Mouse (Mus musculus): ENCODE measurements around the gene Glrx5. TPM values are rescaled to one million over a fixed set of nuclear protein-coding genes. Genes with fewer than 3 reads are reported as not detected.

The Glrx5 gene
- total RNA-seq, 4 experiments from 2014 or later, result 57.5 to 66.9 (median 60.3) TPM

DNA sequence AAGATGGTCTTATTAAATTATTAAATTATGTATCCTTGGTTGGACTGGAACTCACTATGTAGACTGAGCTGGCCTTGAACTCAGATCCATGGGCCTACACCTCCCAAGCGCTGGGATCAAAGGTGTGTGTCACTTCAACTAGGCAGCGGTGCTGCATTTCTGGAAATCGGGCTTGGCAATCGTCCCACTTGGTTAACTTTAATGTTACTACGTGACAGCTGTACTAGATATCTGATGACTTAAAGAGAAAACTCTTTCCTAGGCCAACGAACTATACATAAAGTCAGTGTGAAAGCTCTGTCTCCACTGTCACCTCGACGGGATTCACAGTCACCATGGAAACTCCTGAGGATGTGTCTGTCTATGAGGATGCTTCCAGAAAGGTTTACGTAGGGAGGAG lies 2.6 kb upstream of the Glrx5 start:
- DNase-seq (ENCODE audit: low spot score in 2 of 2), result no peak

DNA sequence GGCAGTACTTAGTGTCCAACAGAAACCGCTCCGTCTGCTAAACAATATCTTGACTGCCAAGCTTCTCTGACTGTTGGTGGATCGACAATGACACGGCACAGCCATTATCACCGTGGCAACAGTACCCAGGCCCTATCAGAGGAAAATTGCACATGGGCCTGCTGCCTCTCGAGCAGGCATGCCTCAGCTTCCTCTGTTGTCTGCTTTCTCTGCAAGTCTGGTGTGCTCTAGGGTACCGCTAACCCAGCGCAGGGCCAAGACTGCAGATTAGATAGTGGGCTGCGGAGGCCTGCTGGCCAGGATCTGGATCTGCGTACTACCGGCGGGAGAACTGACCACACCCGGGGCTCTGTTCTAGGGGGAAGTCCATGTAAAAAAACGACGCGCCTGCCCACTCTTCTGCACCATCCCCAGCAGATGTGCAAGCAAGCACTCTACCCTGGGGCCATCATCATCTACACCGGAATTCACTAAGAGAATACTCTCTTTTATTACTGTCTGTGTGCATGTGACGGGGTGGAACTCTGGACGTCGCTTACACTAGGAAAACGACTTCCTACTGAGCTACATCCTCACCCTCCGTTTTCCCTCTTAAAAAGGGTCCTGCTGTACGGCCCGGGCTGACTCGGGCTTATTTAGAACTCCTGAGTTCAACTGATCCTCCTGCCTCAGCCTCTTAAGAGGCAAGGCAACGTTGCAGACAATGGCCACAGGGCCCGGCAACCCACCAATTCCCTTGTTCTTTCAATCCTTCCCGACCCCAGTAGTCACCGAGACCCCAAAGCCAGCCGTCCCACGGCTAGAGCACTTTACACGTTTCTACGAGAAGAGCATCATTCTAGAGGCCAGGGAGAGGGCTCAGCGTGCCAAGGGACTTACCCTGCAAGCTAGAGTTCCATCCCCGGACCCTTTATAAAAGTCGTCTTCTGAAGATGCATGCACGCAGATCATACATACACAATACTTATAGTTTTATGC lies 1.1 kb upstream of the Glrx5 start:
- DNase-seq (ENCODE audit: low spot score in 2 of 2), result no peak

GRCm38 (mm10) chr12:105032832-105033775 lies 616 bp downstream of the Glrx5 start:
- DNase-seq (ENCODE audit: low spot score in 2 of 2), result no peak

- no peak for DNase-seq (ENCODE audit: low spot score in 2 of 2)
These were observed 1.8 kb downstream of the Glrx5 start for GRCm38 (mm10) chr12:105034130-105034769.

DNA sequence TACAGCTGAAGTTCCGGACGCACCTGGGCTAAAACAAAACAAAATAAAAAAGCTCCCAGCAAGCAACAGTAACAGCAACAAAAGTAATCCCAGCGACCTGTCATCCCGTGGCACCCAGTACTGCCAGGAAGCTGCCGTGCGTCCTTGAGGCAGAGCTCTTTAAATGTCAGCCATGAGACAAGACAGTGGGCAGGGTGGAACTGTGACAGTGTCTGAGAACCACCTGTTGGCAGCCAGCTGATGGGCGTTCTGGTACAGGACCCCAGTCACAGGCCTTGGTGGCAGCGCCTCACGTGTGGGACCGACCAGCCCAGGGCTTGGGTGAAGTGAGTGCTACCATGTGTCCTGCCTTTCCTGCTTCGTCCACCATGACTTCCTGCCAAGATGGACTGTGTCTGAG lies 5.7 kb downstream of the Glrx5 start:
- no peak for DNase-seq (ENCODE audit: low spot score in 2 of 2)

DNA sequence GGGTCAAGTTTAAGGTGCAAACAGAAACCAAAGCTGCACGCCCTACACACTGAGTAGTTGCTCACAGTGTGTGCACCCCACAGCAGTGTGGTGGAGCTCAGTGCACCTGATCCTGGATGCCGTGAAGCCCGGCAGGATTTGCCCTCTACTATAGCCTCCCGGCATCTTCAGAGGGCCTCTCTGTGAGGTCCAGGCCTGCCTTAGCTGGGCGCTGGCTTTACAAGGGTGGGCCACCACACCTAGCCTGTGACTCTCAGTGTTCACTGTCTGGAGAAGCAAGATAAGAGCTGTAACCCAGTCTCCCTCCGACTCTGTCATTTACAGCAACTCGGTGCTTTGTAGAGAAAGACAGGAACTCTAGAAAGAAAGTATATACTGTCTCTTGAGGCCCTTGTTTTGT lies 6.4 kb downstream of the Glrx5 start:
- DNase-seq (ENCODE audit: low spot score in 2 of 2), result no peak

- DNase-seq (ENCODE audit: low spot score in 2 of 2), result no peak
These were observed 7.2 kb downstream of the Glrx5 start for GRCm38 (mm10) chr12:105039578-105040289.

DNA sequence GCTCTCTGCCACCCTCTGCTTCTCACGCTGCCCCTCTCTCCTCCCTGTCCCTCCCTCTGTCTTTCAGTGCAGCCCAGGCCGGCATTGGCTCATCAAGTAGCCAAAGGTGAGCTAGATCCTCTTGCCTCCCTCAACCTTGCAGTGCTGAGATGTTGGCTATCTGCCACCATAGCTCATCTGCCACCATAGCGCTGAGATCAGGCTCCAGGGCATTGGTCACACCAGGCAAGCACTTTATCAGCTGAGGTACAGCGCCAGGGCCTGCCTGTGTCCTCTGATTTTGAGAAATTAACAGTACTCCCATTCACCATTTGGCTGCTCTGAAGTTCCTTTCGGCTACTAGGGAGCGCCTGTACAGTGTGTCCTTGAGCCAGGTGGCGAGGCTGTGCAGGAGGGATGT lies 8.5 kb downstream of the Glrx5 start:
- DNase-seq (ENCODE audit: low spot score in 2 of 2), result no peak

GRCm38 (mm10) chr12:105043081-105043480 lies 10.6 kb downstream of the Glrx5 start:
- DNase-seq (ENCODE audit: low spot score in 2 of 2), result no peak

GRCm38 (mm10) chr12:105044775-105045174 lies 12.3 kb downstream of the Glrx5 start:
- DNase-seq (ENCODE audit: low spot score in 2 of 2), result no peak

DNA sequence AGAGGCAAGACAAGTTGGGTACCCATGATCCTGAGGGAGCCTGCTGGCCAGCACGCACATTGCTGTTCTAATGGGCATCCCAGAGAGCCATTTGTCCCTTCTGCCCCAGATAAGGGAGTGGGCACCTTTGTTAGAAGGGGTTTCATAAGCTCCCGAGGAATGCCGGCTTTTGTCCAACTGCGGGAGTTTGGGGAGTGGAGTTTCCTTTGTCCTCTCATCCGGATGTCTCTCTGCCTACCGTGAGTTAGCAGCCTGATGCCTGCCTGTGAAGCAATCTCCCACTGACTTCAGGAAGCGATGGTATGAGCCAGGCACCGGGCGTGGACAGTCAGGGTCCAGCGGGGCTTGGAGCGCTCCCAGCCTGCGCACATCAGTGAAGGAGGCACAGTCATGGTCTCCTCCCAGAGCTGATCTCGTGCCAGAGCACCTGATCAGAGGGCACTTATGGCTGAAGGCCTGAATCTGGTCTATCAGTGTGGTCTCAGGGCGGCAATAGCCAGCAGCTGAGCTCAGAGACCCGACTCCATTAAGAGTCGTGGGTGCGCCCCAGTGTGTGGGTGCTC lies 15.9 kb downstream of the Glrx5 start:
- no peak for DNase-seq (ENCODE audit: low spot score in 2 of 2)

DNA sequence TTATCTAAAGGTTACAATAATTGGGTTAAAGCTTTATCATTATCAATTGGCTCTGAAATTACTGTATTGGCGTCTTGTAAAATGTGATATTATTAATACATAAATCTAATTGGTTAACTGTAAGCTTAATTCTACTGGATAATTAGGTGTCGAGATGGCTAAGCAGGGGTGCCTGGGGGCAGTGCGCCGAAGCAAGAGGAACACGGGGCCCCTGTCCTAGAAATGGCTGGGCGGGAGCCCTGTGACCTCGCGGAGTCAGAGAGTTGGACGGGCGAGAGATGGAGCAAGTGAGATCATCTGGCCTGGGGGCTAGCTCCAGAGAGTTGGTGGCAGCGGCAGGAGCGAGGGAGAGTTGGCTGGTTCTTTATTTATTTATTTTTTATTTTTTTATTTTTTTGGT lies 17.3 kb downstream of the Glrx5 start:
- no peak for DNase-seq (ENCODE audit: low spot score in 2 of 2)

DNA sequence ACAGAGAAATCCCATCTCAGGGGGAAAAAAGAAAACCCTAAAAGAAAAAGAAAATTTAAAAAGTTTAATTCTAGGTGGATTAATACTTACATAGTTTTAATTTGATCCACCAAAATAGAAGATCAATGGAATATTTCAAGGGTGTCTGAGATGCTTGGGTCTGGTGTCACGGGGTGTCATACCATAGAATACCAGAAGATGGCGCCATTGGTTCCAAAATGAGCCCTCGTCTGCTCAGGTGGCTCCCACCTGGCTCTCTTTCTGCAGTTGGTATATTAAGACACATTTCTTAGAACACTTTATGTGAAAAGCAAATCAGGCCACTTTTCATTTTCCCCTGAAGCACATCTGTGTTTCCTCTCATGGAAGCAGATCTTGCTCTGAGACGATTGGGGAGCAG lies 18.4 kb downstream of the Glrx5 start:
- DNase-seq (ENCODE audit: low spot score in 2 of 2), result no peak

DNA sequence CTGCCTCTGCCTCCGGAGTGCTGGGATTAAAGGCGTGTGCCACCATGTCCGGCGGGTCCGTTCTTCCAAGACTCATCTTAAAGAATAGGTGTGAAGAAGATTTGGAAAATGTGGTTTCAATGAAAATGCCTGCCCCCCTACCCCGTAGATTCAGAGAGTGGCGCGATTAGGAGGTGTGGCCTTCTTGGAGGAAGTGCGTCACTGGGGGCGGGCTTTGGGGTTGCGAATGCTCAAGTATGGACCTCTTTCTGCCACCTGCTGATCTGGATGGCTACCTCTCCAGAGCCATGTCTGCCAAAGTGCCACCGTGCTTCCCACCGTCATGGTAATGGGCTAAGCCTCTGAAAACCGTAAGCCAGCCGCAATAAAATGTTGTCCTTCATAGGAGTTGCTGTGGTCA lies 21.6 kb downstream of the Glrx5 start:
- no peak for DNase-seq (ENCODE audit: low spot score in 2 of 2)

DNA sequence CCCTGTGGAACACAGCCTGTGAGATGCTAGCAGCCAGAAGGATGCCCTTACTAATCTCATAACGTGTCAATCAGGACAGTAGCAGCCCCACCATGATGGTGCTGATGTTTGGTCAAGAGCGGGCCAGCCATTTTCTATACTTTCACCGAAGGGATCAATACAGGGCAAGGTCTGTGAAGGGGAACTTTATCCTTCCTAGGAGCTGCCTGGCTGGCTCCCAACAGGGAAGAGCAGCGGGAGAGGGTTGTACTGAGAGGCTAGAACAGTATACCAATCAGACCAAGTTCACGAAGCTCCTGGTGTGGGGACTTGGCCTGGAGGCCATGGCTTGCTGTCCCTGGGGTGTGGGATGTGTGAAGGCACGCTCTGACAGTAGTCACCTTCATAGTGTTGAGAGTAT lies 22.8 kb downstream of the Glrx5 start:
- no peak for DNase-seq (ENCODE audit: low spot score in 2 of 2)

- DNase-seq (ENCODE audit: low spot score in 2 of 2), result no peak
These were observed 27.5 kb downstream of the Glrx5 start for GRCm38 (mm10) chr12:105060006-105060405.

- DNase-seq (ENCODE audit: low spot score in 2 of 2), result no peak
These were observed 31.0 kb downstream of the Glrx5 start for GRCm38 (mm10) chr12:105063201-105064134.

GRCm38 (mm10) chr12:105064168-105064567 lies 31.7 kb downstream of the Glrx5 start:
- no peak for DNase-seq (ENCODE audit: low spot score in 2 of 2)

DNA sequence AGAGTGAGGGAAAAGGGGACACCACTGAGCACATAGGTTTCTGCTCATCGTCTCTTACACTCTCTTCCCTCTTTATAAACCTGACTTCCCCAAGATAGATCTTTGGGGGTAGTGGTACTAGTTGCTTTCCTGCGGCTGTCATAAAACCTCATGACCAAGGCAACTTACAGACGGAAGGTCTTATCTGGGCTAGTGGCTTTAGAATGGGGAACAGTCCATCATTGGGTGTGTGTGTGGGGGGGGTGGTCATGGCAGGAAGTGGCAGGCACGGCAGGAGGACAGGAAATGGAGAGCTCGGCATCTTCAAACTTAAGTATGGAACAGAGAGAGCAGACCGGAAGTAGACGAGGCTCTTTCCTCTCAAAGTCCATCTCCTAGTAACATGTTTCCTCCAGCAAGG lies 32.6 kb downstream of the Glrx5 start:
- no peak for DNase-seq (ENCODE audit: low spot score in 2 of 2)

- DNase-seq (ENCODE audit: low spot score in 2 of 2), result no peak
These were observed 34.0 kb downstream of the Glrx5 start for GRCm38 (mm10) chr12:105066523-105066922.

All from gastrocnemius, adult 8-10 months (tissue).